Mouse (Mus musculus) mouse trophoblast stem cell (cell line): ENCODE measurements at regions not wholly inside any gene's neighbourhood (a gene's known extent, or its start where the extent isn't known, plus 50 kb on each side); places are given as distances from the start of the nearest gene placed in this dataset.

ENCODE experiments used
- in situ Hi-C, 2 experiments: fragments of 300-500 bp; cut with MseI, MboI; formaldehyde crosslinking; loops; 2 replicates in 1 of 2; 3 replicates in 1 of 2; pipeline ENCODE4 v1.15.1; 2025

DNA sequence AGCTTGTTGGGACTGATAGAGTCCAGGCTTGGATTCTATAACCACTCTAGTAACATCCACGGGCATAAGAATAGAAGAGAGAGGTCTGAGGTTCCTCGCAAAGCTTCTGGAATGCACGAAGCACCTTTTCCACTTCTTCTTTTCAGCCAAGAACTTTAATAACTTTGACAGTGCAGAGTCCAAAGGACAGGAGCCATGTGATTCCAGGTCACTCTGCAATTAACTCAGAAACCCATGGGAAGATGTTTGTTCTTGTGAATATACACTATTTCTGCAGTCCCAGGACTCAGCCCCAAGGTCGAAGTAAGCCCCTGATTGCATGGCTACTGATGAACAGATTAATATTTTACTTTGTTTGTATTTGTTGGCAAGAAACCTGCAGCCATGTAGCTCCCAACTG, 113.0 kb upstream of the Nxt1 start:
- in situ Hi-C loops = no loop called here

DNA sequence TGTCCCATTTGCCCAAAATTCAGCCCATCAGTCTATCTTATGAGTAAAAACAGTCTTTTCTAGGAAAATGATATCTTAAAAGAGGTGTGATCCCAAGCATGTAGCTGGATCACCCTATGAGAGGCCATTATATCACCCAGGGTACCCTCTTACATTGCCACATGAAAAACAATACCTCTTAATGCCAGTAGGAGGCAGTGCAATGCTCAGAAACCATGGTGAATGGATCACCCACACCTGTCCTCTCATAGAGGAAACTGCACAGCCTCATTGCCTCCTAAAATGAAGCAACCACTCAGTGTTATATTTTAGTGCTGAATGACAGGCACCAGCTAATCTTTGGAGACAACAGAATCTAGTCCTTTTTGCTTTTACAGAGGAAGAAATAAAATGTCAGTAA, 114.0 kb upstream of the Nxt1 start:
- in situ Hi-C loops = no loop called here

DNA sequence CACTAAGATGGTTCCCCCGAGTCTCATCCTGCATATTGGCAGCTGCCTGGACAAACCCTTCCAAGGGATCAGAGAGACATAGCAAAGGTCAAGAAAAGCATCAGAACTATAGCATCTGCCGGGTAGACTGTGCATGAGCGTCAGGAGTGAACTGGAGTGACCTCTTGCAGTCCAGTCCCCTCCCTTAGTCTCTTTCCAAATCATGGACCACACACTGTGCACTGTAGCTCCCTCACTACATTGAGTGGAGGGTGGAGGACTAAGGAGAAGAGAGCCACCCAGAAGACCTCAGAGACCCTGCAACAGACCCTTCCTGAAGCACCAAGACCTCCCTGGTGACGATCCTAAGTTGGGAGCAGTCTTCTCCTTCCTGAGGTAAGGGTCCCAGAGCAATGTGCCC, 107.8 kb upstream of the Cd93 start:
- in situ Hi-C loops = no loop called here

DNA sequence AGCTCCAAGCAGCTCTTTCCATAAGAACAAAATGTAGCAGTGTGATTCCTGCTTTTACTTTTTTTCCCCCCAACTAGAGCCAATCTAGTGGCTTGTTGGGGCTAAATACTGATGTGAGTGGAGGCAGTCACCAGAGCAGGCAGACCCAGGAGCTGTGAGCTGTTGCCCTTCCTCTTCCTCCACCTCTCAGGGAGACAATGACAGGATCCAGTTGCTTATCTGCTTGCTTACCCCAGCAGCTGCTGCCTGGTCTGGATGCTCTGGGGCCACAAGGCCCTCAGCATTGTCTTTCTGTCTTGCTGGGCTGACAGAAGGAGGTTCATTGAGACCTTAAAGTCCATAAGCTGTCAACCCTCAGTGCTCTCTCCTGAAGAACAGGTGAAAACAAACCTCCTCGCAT, 106.3 kb upstream of the Cd93 start:
- in situ Hi-C loops = no loop called here

DNA sequence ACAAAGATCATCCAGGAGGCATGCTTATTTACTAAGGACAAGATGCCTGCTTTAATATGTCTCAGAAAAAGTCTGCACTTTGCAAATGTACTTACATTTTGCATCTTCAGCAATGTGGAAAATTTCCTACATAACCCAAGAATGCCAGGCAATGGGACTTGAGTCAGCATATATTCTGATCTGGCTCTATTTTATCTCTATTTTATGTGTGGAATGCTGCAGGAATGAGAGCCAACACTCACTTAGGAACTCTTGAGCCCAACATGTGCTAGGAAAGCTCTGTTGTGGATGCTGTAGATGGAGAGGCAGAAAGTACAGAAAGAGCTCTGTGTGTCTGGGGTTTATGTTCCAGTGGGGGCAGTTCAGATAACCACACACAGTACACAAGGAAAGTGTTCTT, 99.0 kb upstream of the Cd93 start:
- in situ Hi-C loops = no loop called here

DNA sequence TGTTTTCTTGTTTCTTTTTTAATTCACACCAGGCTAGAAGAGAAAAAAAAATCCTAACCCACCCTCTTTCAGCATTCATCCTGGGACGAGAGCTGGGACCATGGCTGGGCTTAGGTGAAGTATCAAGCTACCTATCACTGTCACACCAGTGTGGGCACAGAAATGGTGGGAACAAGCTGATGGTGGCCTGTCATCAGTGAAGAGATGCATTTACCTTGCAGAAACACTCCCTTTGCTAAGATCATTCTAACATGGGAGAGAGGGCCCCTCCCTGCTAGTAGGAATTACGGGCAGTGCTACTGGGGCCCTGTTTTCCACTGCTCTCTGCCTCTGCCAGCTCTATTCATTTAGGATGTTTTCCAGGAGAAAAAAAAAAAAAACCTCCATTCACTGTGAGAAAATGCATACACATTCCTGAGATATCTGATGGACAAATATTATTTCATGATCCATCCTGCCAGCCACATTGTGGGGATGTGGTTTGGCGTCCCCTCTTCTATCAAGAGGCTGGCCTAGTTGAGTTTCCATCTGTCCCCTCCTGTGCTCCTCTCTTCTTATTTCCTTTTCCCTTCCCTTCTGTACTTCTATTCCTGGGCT, 94.6 kb upstream of the Cd93 start:
- in situ Hi-C loops = no loop called here

DNA sequence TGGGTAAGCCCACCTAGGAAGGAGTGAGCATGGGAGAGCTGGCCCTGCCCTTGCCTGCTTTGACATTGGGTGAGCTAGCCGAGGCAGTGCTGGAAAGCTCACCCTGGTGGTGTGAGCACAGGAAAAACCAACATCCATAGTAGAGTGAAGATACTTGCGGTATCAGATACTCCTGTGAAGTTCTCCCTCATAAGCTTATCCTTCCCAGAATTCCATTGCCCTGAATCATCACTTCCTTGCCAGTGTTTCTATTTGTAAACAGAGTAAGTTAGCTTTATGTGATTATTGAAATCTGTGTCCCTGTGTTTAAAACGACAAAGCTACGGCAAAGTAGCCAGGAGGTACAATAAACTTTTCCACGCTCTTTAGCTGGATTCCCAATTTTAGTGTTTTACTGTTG, 93.9 kb upstream of the Cd93 start:
- in situ Hi-C loops = no loop called here

DNA sequence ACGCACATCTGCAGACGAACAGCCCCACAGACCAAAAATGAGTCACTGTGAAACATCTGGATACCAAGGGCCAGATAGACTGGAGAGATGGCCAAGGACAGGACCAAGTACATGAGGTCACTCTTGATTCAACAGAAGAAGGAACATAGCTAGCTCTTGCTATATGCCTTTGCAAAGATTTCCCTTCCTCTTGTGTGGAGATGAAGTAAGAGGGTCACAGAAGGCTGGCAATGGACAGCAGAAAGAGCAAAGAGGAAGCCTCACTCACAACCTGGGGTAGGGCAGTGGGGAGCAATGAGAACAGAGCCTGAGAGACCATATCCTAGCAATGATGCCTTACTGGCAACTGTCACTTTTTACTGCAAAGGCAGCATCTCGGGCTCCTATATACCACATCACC, 93.2 kb upstream of the Cd93 start:
- in situ Hi-C loops = no loop called here

DNA sequence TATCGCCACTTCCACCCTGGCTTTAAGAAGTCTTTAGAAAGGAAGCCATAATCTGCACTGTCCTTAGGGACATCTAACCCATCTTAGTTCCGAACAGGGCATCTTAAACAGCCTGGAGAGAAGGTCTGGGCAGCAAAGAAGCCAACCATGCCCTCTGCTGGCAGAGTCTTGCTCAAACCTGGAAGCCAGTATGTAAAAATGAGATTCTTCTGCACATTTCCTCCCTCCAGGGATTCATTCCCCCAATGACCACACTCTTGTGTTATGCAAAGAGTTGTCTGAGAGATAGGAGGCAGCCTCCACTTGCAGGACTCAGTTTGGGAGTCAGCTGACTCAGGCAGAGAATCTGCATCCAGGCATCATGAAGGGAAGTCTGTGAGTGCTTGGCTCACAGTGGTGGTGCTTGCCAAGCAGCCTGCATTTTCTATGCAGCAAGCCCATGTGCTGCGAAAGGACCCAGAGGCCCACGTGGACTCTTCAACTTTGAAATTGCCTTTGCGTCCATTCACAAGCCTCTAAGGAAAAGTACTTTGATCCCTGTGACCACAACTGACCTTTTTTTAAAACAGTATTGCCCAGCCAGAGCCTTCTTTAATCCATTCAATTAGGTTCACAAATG, 92.3 kb upstream of the Cd93 start:
- in situ Hi-C loops = no loop called here

DNA sequence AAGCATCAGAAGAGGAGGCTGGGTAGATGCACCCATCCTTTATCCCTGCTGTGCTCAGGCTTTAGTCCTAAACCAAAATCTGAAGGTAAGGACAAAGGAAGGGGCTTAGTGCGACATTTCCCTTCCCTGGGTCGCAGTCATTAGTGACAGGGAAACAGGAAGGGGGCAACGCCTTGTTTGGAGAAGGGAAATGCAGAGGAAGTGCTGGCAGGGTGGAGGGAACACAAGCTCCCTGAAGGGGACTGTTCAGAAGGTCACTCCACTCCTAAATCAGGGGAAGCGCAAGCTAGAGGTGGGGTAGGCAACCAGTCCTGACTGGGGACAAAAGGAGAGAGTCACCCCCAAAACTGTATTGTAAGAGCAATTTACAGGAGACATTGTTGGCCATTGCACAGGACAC, 88.7 kb upstream of the Cd93 start:
- in situ Hi-C loops = no loop called here

DNA sequence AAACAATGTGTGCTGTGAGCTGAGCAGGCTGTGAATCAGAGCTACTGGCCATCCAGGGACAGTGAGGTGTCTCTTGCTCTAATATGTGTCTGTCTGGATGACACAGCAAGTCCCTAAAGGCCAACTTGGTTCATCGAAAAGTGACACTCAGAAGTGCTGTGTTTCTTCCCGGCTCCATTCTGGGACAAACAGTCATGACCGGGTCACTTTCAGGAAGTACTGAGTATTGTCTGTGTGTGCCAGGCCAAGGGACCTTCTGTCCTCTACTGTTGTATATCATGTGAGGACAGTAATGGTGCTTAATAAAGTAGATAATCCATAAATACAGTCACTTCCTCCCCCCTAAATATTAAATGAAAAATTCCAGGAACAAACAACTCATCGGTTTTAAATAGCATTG, 87.2 kb upstream of the Cd93 start:
- in situ Hi-C loops = no loop called here

DNA sequence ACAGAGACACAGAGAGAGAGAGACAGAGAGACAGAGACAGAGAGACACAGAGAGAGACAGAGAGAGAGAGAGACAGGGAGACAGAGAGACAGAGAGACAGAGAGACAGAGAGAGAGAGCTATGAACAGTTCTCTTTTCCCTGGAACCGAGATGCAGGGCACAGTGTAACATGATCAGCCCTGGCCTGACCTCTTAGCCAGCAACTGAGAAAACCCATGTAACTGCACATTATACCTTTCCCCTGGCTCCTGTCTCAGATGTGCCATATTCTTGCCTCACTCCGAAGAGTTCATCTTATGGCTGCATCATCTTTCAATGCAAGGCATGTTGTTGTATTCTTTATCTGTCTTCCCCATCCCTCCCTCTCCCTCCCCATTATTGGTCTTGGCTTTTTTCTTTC, 86.5 kb upstream of the Cd93 start:
- in situ Hi-C loops = no loop called here

DNA sequence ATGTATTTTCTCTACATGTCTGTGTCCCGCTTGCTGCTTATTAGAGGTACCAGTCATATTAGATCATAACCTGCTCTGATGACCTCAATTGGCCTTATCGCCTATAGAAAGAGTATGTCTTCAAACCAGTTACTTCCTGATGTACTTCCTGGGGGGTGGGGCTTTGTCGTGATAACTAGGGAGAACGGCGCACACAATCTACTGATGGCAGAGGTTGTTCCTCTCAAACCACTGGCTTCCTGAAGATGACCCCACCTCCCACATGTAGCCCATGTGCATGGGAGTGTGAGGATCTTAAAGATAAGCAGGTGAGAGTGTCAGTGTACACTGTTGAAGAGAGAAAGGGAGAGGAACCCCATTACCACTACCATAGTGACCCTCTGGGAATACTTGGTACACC, 84.4 kb upstream of the Cd93 start:
- in situ Hi-C loops = no loop called here

DNA sequence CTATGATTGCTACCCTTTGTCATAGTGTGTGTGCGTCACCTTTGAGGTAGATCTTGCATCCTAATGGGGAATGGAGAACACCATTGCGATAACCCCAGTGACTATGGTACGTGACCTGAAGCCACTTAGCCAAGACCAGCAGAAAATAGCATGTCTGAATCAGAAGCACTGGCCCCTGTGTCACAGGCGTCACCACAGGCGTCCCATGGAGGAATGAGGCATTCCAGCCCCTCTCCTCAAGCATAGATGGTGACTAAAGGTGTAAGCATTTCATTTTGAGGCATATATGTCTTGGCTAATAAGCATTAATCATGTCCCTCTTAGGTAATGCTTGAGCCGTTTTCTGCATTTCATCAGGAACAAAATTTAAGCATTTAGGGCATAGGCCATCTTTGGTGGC, 82.1 kb upstream of the Cd93 start:
- in situ Hi-C loops = no loop called here

DNA sequence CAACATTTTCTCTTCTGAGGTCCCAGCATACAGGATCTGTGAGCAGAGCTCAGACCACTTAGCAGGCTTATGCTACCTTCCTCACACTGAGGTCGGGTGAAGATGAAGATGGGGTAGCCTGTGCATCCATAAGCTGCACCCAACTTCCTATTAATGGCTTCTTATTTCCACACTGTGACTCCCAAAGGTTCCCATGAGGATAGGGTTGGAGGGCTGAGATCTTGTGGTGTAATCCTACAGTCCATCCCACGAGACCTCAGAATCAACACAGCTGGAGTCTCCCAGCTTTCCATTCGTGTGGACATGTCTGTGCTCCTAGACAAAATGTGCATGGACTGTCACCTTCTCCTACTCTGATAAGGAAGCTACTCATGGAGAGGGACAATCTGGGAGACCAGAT, 80.0 kb upstream of the Cd93 start:
- in situ Hi-C loops = no loop called here

DNA sequence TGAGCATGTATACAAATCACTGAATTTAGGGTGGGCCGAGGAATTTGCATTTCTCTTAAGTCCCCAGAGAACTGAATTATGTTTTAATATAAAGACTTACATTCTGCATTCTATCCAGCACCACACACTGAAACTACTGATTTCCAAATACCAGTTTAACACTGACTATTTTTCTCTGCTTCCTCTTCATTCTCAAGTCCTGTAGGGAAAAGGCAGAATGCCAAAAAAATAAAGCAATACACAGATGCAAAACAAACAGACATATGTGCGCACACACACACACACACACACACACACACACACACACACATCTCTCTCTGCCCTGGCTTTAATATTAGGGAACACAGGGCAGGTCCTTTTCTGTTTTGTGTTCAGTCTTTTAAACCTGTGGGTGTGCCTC, 79.6 kb upstream of the Cd93 start:
- in situ Hi-C loops = no loop called here

DNA sequence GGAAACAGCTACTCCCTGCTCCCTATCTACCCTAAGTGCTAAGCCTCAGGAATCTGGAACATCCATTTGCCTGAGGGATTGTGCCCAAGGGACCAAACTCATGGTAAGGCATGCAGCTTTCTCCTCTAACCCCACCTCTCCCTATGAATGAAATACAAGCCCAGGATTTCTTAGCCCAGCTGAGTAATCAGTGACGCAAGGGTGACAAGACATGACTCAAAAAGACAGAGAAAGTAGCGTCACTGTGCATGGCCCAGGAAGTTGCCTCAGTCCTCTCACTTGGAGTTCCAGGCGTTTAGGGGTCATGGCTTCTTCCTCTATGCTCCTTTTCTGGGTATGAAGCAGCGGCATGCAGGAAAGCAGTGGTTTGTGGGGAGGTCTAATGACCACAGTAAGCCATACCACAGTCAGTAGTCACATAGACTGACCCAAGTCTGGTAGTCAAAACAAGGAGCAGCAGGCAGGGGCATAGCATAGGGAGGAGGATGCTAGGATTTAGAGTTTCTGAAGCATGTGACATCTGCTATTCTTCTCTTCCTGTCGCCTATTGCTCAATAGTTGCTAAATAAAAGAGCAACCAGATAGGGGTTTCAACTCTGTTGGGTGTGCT, 78.7 kb upstream of the Cd93 start:
- in situ Hi-C loops = no loop called here

DNA sequence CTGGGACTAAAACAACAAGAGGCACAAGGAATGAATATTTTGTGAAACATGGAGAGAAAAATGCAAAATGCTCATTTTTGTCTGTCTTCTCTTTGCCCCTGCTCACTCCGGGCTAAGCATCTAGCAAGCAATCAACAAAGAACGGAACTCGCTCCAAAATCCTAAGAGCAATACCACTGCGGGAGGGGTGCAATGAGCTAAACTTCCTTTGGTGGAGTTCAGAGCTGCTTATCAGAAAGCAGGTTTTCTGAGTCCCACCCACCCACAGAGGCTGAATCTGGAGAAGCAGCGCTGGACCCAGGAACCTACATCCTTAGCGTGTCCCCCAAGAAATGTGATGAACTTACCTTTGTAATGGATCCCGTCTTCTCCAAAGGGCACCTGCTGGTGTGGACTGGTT, 76.9 kb upstream of the Cd93 start:
- in situ Hi-C loops = no loop called here

DNA sequence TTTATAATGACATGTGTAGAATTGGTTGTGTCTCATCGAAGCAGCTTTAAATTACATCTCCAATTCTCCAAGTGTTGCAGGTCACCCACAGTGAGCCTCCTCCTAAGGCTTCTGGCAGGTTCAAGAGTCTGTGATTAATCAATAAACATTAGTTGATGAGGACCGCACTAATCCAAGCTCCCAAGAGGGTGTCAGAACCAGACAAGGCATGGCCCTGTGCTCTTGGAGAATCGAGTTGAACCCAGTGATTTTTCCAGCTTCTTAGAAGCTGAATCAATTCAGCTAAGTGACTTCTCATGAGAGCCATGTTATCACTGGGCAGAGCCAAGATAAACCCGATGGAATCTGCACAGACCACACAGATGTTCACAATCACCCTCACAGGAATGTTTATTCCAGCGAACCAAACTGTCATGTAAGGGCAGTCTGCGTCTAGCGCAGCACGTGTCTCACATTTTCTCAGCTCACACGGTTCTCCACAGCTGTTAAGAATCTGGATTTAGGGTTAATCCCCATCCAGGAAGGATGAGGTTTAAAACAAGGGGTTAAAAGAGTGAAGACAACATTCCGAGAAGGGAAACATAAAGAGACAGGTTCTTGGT, 76.4 kb upstream of the Cd93 start:
- in situ Hi-C loops = no loop called here

DNA sequence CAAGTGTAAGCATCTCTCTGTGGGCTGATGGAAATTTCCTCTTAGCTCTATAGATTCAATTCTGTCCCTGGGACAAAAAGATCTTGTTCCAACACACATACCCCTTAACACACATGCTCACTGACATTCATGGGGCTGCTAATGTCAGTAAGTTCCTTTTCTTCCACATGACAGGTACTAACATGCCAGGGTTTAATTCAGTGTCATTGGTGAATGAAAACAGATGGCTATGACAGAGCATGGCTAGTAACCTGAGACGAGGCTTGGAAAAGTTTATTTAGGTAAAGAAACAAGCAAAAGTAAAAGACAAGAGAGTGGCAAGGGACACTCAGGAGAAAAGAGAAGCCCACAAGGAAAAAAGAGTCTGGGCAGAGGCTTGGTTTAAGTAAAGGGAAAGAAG, 74.5 kb upstream of the Cd93 start:
- in situ Hi-C loops = no loop called here

DNA sequence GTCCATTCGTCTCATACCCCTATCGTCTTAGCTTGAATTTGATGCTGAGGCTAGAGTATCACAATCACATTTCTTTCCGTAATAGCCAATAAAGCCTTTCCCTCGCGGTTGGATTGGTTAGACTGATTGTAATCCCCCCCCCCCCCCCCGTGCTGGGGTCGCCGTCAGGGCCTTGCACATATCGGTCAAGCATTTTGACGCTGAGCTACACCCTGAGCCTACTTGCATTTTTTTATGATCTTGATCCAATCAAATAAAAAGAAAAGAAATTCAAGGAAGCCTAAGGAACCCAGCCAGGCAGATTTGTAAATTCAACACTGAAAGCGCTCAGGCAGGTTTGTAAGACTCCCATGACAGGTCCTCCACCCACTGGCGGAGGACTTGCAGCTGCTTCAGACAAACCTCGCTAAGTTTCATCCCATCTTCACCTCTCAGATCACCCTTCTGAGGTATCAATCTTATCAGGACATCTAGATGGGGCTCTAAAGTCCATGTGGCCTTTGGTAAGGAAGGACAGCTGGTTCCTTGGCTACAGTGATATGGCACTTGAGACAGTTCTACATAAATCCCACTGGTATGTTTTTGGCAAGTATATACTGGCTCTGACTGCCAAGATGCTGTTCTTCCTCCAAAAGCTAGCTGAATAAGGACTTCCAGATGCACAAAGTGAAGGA, 66.8 kb upstream of the Cd93 start:
- in situ Hi-C loops = no loop called here

DNA sequence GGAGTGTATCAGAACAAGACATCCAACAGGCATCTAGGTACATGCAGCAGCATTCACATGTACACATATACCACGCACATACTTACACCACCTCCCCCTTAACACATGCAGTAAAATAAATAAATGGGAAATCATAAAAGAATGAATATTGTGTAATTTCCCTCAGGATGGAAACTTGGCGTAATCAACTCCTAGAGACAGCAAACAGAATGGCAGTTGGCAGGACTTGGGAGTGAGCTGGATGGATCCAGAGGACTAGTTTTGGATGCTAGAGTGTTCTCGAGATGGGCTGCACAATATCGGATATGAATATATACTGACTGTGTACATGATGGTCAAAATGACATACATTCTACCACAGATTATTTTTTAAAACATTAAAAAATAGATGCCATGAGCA, 66.0 kb upstream of the Cd93 start:
- in situ Hi-C loops = no loop called here

DNA sequence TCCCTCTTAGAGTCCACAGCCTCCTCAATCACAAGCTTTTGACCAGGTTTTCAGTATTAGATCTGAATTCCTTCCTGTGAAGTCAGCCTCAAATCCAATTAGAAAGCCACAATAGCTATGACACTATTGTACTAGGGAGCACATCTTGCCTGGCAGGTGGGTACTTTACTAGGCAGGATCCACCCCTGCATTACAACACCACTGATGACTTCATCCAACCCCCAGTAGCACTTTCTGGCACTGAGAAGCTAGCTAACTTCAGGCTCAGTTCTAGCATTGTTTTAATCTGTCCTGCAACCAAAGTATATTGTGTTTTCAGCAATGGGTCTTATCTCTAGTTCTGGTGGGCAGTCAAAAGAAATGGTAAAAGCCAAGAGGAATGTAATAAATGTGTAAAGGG, 64.2 kb upstream of the Cd93 start:
- in situ Hi-C loops = no loop called here
